Mouse (Mus musculus) layer of hippocampus, postnatal 10 days (tissue): ENCODE data around the gene Hmgn3. TPM values are rescaled to one million over a fixed set of nuclear protein-coding genes. Genes with fewer than 3 reads are reported as not detected.
A peak's percentile ranks its signal among the peaks of the same experiment; 100 is the strongest.

ENCODE experiments used
- DNase-seq, 2 experiments: peaks; one replicate each; pipeline ENCODE4 v3.0.0; 2021; ENCODE audit warnings: low spot score in 2 of 2
- total RNA-seq, 2 experiments: library from RNA; stranded (reverse); gene quantifications; 2 replicates each; pipeline ENCODE4 v1.2.3; 2021

Hmgn3 gene
- total RNA-seq, 2 experiments from 2014 or later: 130 to 133 TPM

DNA sequence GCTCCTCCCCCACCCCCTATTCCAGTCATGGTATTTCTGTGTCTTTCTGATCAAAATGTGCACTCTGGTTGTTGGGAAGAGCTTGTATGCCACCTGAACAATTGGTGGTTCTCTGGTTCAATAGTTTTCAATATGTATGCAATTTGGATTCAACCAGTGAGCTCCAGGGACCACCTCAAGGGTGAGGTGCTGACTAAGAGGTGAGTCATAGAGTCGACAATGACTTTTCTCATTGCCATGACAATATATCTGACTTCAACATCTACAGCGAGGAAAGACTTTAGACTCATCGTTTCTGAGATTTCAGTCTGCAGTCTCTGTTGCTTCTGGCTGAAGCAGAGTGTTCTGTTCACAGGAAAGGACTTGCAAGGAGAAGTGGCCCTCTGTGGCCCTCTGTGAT, 44.8 kb downstream of the Hmgn3 start:
- no peak for DNase-seq

DNA sequence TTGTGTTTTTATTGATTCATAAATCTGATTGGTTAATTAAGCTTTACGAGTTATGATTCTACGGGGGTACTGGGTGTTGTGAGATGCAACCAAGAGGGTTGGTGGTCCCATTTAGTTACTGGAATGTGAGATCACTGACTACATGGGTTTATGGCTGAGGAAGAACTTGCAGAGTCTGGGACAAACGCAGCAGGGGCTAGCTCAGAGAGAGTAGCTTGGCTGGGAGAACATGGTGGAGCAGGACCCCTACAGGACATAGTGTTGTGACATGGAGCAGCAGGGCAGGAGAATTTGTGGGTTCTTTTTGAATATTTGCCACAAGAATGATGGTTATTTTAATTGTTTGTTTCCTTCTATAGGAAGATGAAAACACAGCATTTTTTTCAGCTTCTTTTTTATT, 45.7 kb downstream of the Hmgn3 start:
- DNase-seq: no peak

DNA sequence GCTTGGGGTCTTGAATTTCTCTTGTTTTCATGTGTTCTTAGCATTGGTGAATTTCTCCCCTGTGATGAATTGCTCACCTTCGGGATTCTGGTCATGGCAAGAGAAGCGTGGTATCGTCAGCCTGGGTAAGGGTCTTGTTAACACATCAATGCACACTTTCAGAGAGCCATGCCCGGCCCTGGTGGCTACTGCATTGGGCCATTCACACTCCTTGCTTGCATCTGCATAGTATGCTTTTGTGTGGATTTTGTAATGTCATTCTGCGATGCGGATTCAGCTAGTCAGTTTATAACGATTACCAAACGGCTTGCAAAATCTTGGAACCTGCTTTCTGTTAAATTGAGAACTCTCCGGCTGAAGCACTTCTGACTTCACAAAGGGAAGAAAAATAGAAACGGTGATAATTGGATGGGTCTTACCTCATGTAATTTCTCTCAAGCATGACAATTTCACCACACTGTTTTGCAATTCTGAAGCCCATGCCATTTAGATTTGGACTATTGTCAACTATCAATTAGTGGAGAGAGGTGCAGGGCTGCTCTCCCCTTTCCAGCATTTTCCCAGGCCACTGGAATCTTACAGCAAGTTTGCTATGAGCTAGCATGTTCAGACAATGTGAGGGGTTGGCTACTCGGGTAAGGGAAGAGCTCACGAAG, 47.7 kb downstream of the Hmgn3 start:
- no peak for DNase-seq

DNA sequence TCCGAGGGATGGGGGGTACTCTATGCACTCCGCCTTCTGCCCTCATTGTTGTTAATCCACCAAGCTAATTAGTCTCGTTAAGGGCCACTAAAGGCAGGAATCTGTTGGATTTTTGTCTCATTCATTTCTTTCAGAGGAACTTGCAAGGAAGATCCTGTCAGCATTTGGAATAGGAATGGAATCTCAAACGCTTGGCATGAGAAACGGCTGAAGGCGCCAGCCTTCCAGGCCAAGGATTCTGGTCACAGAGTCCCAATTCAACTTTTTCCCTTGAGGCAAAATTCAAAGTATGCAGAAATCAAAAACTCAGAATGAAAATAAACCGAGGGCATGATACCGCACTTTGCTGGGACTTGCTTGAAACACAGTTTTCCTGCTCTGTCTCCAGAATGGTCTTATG, 48.7 kb downstream of the Hmgn3 start:
- peak in 1 of 2 experiments; percentile 7 for DNase-seq

DNA sequence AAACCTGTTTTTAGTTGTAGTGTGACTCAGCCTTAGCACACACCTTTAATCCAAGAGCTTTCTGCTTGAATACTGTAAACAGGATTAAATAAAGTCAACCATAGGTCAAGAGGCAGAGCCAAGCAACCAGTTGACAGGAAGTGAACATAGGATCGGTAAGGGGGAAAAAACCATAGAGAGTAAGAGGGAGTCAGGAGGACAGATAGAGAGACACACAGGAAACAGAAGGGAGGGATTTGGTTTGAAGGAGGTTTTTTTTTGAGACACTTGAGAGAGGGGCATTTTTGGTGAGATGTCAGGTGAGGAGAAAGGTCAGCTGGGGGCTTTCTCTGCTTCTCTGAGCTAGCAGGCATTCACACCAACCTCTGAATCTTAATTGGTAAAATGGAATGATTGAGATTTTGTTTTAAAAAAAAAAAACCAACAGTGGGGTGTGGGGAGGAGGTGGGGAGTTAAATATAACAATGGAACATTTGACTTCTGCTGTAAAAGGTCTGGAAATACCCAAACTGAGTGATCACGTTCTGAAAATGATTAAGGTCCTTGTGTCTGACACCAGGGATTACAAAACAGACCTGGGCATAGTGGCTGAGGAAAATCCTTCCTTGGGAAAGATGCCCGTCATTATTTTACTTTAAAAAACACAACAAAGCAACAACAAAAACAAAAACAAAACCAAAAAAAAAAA, 51.7 kb downstream of the Hmgn3 start:
- no peak for DNase-seq

DNA sequence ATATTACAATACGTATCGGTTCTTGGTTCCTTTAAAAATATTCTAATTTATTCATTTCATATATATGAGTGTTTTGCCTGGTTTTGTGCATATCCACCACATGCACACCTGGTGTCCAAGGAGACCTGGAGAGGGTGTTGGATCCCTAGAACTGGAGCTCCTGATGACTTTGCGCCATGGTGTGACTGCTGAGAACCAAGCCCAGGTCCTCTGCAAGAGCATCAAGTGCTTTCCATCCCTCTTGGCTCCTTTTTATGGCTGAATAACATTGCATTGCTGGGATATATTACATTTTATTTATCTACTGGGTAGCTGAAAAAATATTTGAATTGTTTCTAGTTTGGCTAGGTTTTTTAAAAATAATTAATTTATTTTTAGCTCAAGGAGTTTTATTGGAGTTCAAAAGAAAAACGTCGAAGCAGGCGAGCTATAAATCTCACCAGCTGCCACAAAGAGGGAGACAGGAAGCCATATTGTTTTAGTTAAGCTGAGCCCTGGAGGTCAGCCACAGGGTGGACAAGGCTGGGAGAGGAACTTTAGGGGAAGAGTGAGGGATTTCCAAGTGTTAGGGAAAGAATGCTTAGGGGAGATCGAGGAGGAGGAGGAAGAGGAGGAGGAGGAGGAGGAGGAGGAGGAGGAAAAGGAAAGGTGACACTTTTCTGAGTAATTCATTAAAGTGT, 62.6 kb downstream of the Hmgn3 start:
- no peak for DNase-seq

DNA sequence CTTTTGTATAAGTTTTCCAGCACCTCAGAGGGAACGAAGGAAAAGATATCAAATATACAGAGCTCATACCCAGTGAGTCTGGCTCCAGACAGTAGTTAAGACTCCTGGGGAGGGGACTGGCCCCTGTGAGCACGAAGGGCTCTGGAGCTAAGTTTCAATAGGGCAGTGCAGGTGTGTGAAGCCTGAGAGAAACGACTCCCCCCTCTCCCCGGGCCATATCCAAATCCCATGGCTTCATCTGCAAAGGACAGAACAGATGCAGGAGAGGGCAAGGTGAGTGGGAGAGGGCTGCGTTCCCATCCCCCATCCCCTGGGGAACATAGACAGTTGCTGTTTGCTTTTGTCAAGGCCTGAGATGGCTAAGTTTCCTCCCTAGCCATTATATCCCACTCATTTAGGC, 63.4 kb downstream of the Hmgn3 start:
- DNase-seq: no peak

DNA sequence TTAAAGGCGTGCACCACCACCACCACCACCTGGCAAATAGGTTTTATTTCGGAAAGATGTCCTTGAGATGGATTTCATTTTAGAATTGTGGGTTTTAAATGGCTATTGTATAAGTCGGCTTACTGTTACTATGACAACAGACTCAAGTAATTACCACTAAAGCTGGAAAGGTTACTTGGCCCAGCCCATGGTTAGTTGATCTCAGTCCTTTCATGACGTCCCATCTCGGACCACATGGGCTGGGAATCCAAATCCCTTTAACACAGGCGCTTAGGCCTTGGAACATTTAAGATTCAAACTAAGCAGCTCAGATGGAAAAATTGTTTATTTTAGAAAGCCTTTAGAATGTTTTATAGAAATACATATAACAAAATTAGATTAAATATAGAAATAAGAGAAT, 64.2 kb downstream of the Hmgn3 start:
- DNase-seq: no peak

DNA sequence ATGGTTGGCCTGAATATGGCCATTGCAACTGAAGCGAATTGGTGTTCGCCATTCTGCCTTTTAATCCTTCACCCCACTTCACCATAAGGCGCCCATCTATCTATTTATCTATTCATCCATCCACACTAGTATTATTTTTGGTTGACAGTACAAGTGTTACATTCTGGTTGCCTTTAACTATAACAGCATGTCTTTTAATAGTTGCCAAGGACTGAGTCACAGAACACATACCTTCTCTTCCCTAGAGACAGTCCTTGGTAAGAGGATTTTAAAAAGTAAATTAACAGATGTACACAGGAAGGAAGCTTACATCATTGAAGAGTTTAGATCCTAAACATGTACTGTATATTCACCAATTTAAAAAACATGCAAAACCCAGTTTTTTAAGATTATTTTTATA, 66.8 kb downstream of the Hmgn3 start:
- no peak for DNase-seq

DNA sequence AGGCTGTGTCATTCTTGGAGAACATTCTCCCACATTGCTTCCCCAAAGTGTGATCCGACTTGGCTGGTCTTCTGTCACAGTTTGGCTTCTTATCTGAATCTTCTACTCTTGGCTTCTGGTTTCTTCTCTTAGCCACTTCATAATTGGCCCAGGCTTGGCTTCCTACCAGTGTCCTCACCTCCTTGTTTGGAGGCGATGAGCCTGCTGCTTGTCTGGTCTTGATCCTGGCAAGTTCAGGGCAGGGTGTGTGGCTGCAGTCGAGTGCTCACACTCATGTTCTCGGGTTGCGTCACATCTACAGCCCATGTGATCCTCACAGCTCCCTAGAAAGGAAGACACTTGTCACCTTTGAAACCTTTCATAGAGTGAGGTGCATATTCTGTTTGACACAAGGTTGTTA, 78.2 kb downstream of the Hmgn3 start:
- no peak for DNase-seq

DNA sequence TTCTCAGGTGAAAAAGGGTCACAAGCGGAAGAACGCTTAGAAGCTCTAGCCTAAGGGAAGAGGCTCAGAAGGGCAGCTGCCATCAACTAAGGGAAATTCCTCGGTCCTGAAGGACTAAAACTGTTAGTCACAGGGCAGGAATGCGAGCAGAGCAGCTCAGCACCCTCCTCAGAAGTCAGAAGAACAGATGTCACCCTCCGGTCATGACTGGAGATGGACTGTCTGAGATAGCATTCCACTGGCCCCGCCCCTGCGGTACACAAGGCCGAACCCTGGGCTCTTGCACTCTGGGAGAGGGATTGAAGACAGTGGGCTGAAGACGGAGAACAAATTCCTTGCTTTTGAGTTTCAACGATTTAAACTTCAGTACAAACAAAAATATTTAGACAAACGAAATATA, 85.2 kb downstream of the Hmgn3 start:
- no peak for DNase-seq

Other genes starting within 250 kb of the Hmgn3 start
- 10 to 100 TPM; 57.0 to 64.1 TPM for gene Phip, start 171.2 kb downstream of the Hmgn3 start, total RNA-seq